Comparison of ENCODE assay signal across 9 mouse cellular contexts in the genomic region with DNA sequence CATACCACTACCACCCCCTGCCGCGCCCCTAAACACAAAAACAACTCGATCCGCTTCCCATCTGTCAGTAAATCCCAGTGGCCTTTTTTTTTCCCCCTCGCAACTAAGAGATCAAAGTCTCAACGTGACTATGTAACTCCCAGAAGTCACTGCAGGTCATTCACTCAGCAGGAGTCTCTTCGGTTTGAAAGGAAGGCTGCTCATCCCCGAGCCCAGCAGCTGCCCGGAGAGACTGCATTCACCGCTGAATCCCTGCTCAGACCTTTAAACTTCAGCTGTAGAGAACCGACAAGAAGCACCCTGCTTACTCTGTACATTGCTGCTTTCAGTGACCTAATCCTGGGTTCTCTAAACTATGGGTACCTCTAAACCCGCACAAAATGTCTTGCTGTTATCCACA. TPM values are rescaled to one million over a fixed set of nuclear protein-coding genes. Genes with fewer than 3 reads are reported as not detected.
DNase-seq lines count a peak whose midpoint lies in the region; ATAC-seq and TF ChIP-seq lines count a peak whose summit lies in the region.
"Had no signal": no experiment of that assay in that cellular context is flagged by ENCODE, and none has a peak within 500 bp of the region (broad histone marks: within the 10 kb centered on the region; RNA-seq: fewer than 3 reads in every experiment).

No protein-coding gene starts in this region.

- no peak for ATAC-seq in forebrain, postnatal 0 days
- ATAC-seq in limb, embryonic 11.5 days (ENCODE audit: insufficient number of reproducible peaks, low FRiP score, low TSS enrichment, low read depth): no peak
- no peak for ATAC-seq in neural tube, embryonic 15.5 days (ENCODE audit: low FRiP score)

- 3% methylated on average over 12 of the region's 12 CpGs for WGBS in forebrain, postnatal 0 days
- 1% methylated on average over 12 of the region's 12 CpGs for WGBS in limb, embryonic 11.5 days
- WGBS in neural tube, embryonic 15.5 days: 2% methylated on average over 12 of the region's 12 CpGs

- no peaks in the 10 kb centered on the region for H3K27me3 ChIP-seq in forebrain, postnatal 0 days (ENCODE audit: insufficient read depth, low read length)
- no peaks in the 10 kb centered on the region for H3K27me3 ChIP-seq in limb, embryonic 11.5 days (ENCODE audit: control insufficient read depth, insufficient read depth, low read length)
- H3K27me3 ChIP-seq in neural tube, embryonic 15.5 days (replicated peaks): no peaks in the 10 kb centered on the region

- H3K4me1 ChIP-seq in forebrain, postnatal 0 days (ENCODE audit: insufficient read depth): 0 out of 2 replicates have a peak, but pooled peaks cover 6% of the 10 kb centered on the region
- no peaks in the 10 kb centered on the region for H3K4me1 ChIP-seq in limb, embryonic 11.5 days (ENCODE audit: control insufficient read depth, insufficient read depth, low read length)
- H3K4me1 ChIP-seq in neural tube, embryonic 15.5 days: peaks cover 10% of the 10 kb centered on the region

- no peak overlapping the region for H3K9ac ChIP-seq in forebrain, postnatal 0 days
- no peak overlapping the region for H3K9ac ChIP-seq in limb, embryonic 11.5 days (ENCODE audit: low read length)
- H3K9ac ChIP-seq in neural tube, embryonic 15.5 days (replicated peaks): no peak overlapping the region; the same call in 1 of the 2 replicates

- no peak for TF ChIP-seq CTCF in forebrain, postnatal 0 days (IDR thresholded peaks at IDR 0.05; ENCODE audit: low read depth)

- DNase-seq in kidney, adult 11 months: peak; percentile 14
- DNase-seq in kidney, adult 18-20 months: no peak
- DNase-seq in forebrain, postnatal 0 days: no peak
- DNase-seq in limb, embryonic 11.5 days (ENCODE audit: low spot score): peak; percentile 25
- DNase-seq in thymus, postnatal 36 days: no peak
- no peak for DNase-seq in left cerebral cortex, postnatal 36 days (ENCODE audit: low spot score in 2 of 2)
- no peak for DNase-seq in layer of hippocampus, adult 8-10 months (ENCODE audit: low spot score in 2 of 2)

- intact Hi-C loops in left cerebral cortex, postnatal 36 days (cut with DNase I): no loop called here

- no peak overlapping the region for H3K27ac ChIP-seq in forebrain, postnatal 0 days (ENCODE audit: low read depth, low read length)
- no peak overlapping the region for H3K27ac ChIP-seq in limb, embryonic 11.5 days (replicated peaks; ENCODE audit: low read depth, low read length)
- H3K27ac ChIP-seq in neural tube, embryonic 15.5 days (replicated peaks): no peak overlapping the region

- H3K4me2 ChIP-seq in forebrain, postnatal 0 days (ENCODE audit: low read depth): peak overlapping the region; percentile 28
- peak overlapping the region; percentile 38 for H3K4me2 ChIP-seq in limb, embryonic 11.5 days (ENCODE audit: low read depth, severe bottlenecking)
- H3K4me2 ChIP-seq in neural tube, embryonic 15.5 days: peak overlapping the region; percentile 55

- no peaks in the 10 kb centered on the region for H3K36me3 ChIP-seq in forebrain, postnatal 0 days (ENCODE audit: insufficient read depth)
- no peaks in the 10 kb centered on the region for H3K36me3 ChIP-seq in limb, embryonic 11.5 days (ENCODE audit: control insufficient read depth, insufficient read depth, low read length)
- no peaks in the 10 kb centered on the region for H3K36me3 ChIP-seq in neural tube, embryonic 15.5 days

- H3K4me3 ChIP-seq in forebrain, postnatal 0 days (ENCODE audit: low read depth, low read length): no peak overlapping the region
- H3K4me3 ChIP-seq in limb, embryonic 11.5 days (ENCODE audit: low read depth, low read length): peak overlapping the region; percentile 14; the same call in 1 of the 2 replicates
- peak overlapping the region; percentile 25 for H3K4me3 ChIP-seq in neural tube, embryonic 15.5 days (replicated peaks)
- H3K4me3 ChIP-seq: myocyte had no signal

- no peaks in the 10 kb centered on the region for H3K9me3 ChIP-seq in forebrain, postnatal 0 days (ENCODE audit: low read length)
- H3K9me3 ChIP-seq in limb, embryonic 11.5 days (ENCODE audit: control insufficient read depth, low read length): no peaks in the 10 kb centered on the region
- H3K9me3 ChIP-seq in neural tube, embryonic 15.5 days (replicated peaks): no peaks in the 10 kb centered on the region

RNA-seq across cellular contexts. Expression of a gene that starts 31.4 kb away (rescaled TPM):
- 0.31 and 0.62 TPM in 2 replicates for total RNA-seq in forebrain, postnatal 0 days (2014; rRNA removed)
- 0.28 and 0.53 TPM in 2 replicates for polyA plus RNA-seq in forebrain, postnatal 0 days (2015; fragmentation: Nextera tagmentation; extraction: Ambion mirVana)
- polyA plus RNA-seq in limb, embryonic 11.5 days (2014; fragmentation: Nextera tagmentation; extraction: Ambion mirVana): 0.85 and 1.1 TPM in 2 replicates
- polyA plus RNA-seq in neural tube, embryonic 15.5 days (2015; fragmentation: Nextera tagmentation; extraction: Ambion mirVana): 0.84 and 1.5 TPM in 2 replicates
- under 1 TPM; 0.34 to 0.67 TPM for total RNA-seq in left cerebral cortex, postnatal 36 days (2021)
- 1 to 10 TPM in 3 of 4 experiments, under 1 TPM in 1; 0.99 to 1.8 (median 1.2) TPM for total RNA-seq in layer of hippocampus, adult 8-10 months (2022)

Comparison
In these comparisons a context has a peak if more than half of its experiments do, and no peak if none do; other contexts are left out.
1. DNase-seq: peak in kidney, adult 11 months (single experiment) and limb, embryonic 11.5 days (single experiment); none in kidney, adult 18-20 months (single experiment), forebrain, postnatal 0 days (single experiment), thymus, postnatal 36 days (0 of 2), left cerebral cortex, postnatal 36 days (0 of 2) and layer of hippocampus, adult 8-10 months (0 of 2).
2. Peak in every context shown above with its lines, with median percentiles within 50 percentile points of each other: H3K4me2 ChIP-seq.